Mouse (Mus musculus): Measurements from ENCODE around the gene Bcat1. TPM values are rescaled to one million over a fixed set of nuclear protein-coding genes. Genes with fewer than 3 reads are reported as not detected.

The Bcat1 gene
- total and polyA plus RNA-seq, 3 experiments: 0.11 TPM; not detected in 2

DNA sequence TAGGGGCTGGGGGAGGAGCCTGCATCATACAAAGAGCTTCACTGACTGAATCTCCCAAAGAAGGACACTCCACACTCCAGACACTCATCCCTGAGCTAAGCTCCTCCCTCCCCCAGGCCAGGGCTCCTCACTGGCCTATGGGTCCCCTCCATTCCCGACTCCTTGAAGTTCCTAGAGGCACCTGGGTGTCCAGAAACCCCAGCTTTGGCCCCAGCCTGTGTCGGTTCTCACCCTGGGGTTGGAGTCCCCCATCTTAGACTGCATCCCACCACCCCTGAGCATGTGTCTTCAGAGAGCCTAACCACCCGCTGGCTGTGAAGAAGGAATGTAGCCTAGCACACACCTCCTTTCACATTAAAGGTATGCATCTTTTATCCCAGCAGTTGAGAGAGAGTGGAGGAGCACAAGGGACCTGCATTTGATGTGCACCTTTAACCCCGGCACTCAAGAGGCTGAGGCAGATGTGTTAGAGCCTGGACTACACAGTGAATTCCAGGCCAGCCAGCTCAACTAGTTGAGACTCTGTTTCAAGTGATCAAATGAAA, 10.6 kb downstream of the Bcat1 start:
- DNase-seq (ENCODE audit: low spot score): no peak
- Histone ChIP-seq H3K4me1 (ENCODE audit: insufficient read depth, low read depth, low read length) (no peaks in the 10 kb centered on the region), H3K9me3 (replicated peaks) (peaks cover 40% of the 10 kb centered on the region), H3K27me3 (ENCODE audit: insufficient read depth, low read length) (no peaks in the 10 kb centered on the region), H3K4me3 (ENCODE audit: low read depth, low read length) (no peak overlapping the region), H3K36me3 (replicated peaks) (no peaks in the 10 kb centered on the region)
- no peak for ATAC-seq (ENCODE audit: extremely low read depth, insufficient number of reproducible peaks, low FRiP score, poor library complexity, severe bottlenecking)
- TF ChIP-seq GATA1 (IDR thresholded peaks at IDR 0.05; ENCODE audit: borderline replicate concordance, low read length) (no peak), CTCF (IDR thresholded peaks at IDR 0.05; ENCODE audit: low read depth, low read length) (no peak), TAL1 (conservative IDR thresholded peaks at IDR 0.05; ENCODE audit: low read depth, low read length) (no peak), POLR2AphosphoS5 (IDR thresholded peaks at IDR 0.05; ENCODE audit: insufficient replicate concordance, low read depth, low read length) (no peak), GATA2 (IDR thresholded peaks at IDR 0.05; ENCODE audit: borderline replicate concordance, low read depth, low read length) (no peak)

DNA sequence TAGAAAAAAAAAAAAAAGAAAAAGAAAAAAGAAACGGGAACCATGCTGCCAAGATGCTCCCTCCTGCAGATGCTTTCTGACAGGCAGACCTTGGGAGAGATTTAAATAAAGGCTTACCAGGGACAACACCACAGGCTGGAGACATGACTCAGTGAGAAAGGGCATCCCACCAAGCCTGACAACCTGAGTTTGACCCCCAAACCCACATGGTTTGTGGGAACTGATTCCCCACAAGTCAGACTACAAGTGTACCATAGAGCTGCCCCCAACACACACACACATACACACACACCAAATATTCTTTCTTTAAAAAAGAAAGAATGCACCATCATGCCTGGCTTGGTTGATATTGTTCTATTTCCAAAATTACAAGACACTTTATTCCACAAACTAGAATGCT, 11.9 kb downstream of the Bcat1 start:
- H3K9me3 ChIP-seq (replicated peaks): peaks cover 41% of the 10 kb centered on the region
- no peaks in the 10 kb centered on the region for H3K36me3 ChIP-seq (replicated peaks)
- H3K27me3 ChIP-seq (ENCODE audit: insufficient read depth, low read length): no peaks in the 10 kb centered on the region
- TF ChIP-seq CTCF (IDR thresholded peaks at IDR 0.05; ENCODE audit: low read depth, low read length) (no peak), TAL1 (conservative IDR thresholded peaks at IDR 0.05; ENCODE audit: low read depth, low read length) (no peak), GATA1 (IDR thresholded peaks at IDR 0.05; ENCODE audit: borderline replicate concordance, low read length) (no peak), GATA2 (IDR thresholded peaks at IDR 0.05; ENCODE audit: borderline replicate concordance, low read depth, low read length) (no peak), POLR2AphosphoS5 (IDR thresholded peaks at IDR 0.05; ENCODE audit: insufficient replicate concordance, low read depth, low read length) (no peak)
- no peak overlapping the region for H3K4me3 ChIP-seq (ENCODE audit: low read depth, low read length)
- ATAC-seq (ENCODE audit: extremely low read depth, insufficient number of reproducible peaks, low FRiP score, poor library complexity, severe bottlenecking) (no peak), DNase-seq (ENCODE audit: low spot score) (no peak)
- H3K4me1 ChIP-seq (ENCODE audit: insufficient read depth, low read depth, low read length): no peaks in the 10 kb centered on the region

DNA sequence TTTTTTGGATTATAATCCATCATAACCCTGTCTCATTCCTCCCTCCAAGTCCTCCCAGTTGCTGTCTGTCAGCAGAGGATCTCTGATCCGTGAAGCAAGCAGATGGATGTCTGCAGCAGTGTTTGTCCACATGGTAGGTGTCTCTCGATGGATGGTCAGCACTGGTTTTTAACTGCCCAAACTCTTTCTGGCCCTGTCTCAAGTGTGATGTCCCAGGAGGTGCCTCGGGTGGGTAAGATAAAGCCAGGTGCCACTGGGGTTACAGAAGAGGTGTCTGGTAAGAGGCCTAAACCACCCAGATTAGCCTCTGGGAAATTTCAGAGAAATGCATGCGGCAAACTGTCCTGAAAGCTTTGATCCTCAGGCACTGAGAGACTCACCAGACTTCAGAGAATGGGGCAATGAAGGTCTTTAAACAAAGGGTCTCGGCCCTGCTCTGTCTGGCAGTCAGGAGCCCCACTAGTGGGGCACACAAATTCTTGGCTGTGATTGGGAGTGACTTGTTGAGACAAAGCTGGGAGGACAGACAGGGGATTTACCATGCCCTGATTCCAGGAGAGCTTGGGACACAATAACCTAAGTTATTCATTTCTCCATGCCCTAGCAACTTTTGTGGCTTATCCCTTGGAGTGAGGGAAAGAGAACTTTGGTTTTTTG, 12.6 kb downstream of the Bcat1 start:
- no peak for DNase-seq (ENCODE audit: low spot score)
- ATAC-seq (ENCODE audit: extremely low read depth, insufficient number of reproducible peaks, low FRiP score, poor library complexity, severe bottlenecking): no peak
- Histone ChIP-seq H3K9me3 (replicated peaks) (peaks cover 41% of the 10 kb centered on the region), H3K36me3 (replicated peaks) (no peaks in the 10 kb centered on the region), H3K4me1 (ENCODE audit: insufficient read depth, low read depth, low read length) (no peaks in the 10 kb centered on the region), H3K4me3 (ENCODE audit: low read depth, low read length) (no peak overlapping the region), H3K27me3 (ENCODE audit: insufficient read depth, low read length) (no peaks in the 10 kb centered on the region)
- no peak for TF ChIP-seq POLR2AphosphoS5 (IDR thresholded peaks at IDR 0.05; ENCODE audit: insufficient replicate concordance, low read depth, low read length)
- no peak for TF ChIP-seq GATA2 (IDR thresholded peaks at IDR 0.05; ENCODE audit: borderline replicate concordance, low read depth, low read length)
- TF ChIP-seq CTCF (IDR thresholded peaks at IDR 0.05; ENCODE audit: low read depth, low read length): no peak
- TF ChIP-seq GATA1 (IDR thresholded peaks at IDR 0.05; ENCODE audit: borderline replicate concordance, low read length): no peak
- TF ChIP-seq TAL1 (conservative IDR thresholded peaks at IDR 0.05; ENCODE audit: low read depth, low read length): no peak

DNA sequence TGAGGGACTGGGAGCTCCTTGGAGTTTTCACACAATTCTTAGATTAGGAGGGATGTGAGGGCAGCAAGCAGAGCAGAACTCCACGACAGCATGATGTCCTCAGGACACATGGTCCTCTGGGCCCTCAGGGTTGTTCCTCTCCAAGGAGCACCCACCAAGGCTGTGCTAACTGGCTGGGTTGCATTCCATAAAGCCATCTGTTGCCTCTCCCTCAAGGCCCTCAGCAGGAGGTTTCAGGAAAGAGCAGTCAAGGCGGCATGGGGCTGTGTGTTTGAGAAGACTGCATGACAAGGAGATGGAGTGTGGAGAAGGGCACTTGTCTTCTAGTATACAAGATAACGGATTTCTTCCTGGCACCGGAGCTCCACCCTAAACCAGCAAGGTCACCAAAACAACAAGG, 13.2 kb downstream of the Bcat1 start:
- ATAC-seq (ENCODE audit: extremely low read depth, insufficient number of reproducible peaks, low FRiP score, poor library complexity, severe bottlenecking): no peak
- DNase-seq (ENCODE audit: low spot score): no peak
- H3K9me3 ChIP-seq (replicated peaks): peaks cover 39% of the 10 kb centered on the region
- H3K27me3 ChIP-seq (ENCODE audit: insufficient read depth, low read length): no peaks in the 10 kb centered on the region
- no peak for TF ChIP-seq GATA2 (IDR thresholded peaks at IDR 0.05; ENCODE audit: borderline replicate concordance, low read depth, low read length)
- TF ChIP-seq TAL1 (conservative IDR thresholded peaks at IDR 0.05; ENCODE audit: low read depth, low read length): no peak
- TF ChIP-seq GATA1 (IDR thresholded peaks at IDR 0.05; ENCODE audit: borderline replicate concordance, low read length): no peak
- TF ChIP-seq CTCF (IDR thresholded peaks at IDR 0.05; ENCODE audit: low read depth, low read length): no peak
- TF ChIP-seq POLR2AphosphoS5 (IDR thresholded peaks at IDR 0.05; ENCODE audit: insufficient replicate concordance, low read depth, low read length): no peak
- H3K4me3 ChIP-seq (ENCODE audit: low read depth, low read length): no peak overlapping the region
- H3K36me3 ChIP-seq (replicated peaks): no peaks in the 10 kb centered on the region
- H3K4me1 ChIP-seq (ENCODE audit: insufficient read depth, low read depth, low read length): no peaks in the 10 kb centered on the region

DNA sequence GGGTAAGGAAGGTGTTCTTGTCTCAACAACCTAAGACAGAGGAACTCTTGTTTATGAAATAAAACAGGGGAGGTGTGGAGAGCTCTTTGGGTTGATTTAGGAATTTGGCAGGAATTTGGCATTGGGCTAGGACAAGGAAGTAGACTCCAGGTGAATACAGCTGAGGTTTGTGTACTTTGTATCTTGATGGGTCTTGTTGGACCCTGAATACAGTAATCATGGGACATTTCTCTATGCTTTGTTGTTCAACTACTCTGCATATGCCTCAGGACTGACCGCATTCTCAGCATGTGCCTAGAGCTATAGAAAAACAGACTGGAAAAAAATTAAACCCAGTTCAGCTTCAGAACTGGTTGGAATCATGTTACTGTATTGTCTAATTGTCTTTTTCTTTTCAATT, 14.6 kb downstream of the Bcat1 start:
- Histone ChIP-seq H3K4me3 (ENCODE audit: low read depth, low read length) (no peak overlapping the region), H3K36me3 (replicated peaks) (no peaks in the 10 kb centered on the region), H3K27me3 (ENCODE audit: insufficient read depth, low read length) (no peaks in the 10 kb centered on the region), H3K9me3 (replicated peaks) (peaks cover 36% of the 10 kb centered on the region), H3K4me1 (ENCODE audit: insufficient read depth, low read depth, low read length) (no peaks in the 10 kb centered on the region)
- ATAC-seq (ENCODE audit: extremely low read depth, insufficient number of reproducible peaks, low FRiP score, poor library complexity, severe bottlenecking) (no peak), DNase-seq (ENCODE audit: low spot score) (no peak)
- TF ChIP-seq POLR2AphosphoS5 (IDR thresholded peaks at IDR 0.05; ENCODE audit: insufficient replicate concordance, low read depth, low read length): no peak
- TF ChIP-seq GATA2 (IDR thresholded peaks at IDR 0.05; ENCODE audit: borderline replicate concordance, low read depth, low read length): no peak
- no peak for TF ChIP-seq CTCF (IDR thresholded peaks at IDR 0.05; ENCODE audit: low read depth, low read length)

DNA sequence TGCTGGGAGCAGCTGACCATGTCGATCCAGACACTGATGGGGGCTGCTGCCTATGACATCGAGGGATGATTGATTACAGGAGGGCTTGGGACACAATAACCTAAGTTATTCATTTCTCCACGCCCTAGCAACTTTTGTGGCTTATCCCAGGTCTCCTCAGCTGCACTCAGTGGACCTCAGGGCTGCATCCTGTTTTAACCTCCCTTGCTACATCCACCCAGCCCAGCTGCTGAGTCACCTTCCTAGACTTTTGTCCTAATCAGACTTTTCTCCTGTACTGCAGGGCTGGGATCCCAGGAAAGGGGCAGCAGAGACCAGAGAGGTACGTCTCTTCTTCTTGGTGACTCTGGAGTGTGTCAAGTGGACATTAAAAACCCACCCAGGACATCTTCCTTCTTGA, 19.9 kb downstream of the Bcat1 start:
- Histone ChIP-seq H3K27me3 (ENCODE audit: insufficient read depth, low read length) (no peaks in the 10 kb centered on the region), H3K4me1 (ENCODE audit: insufficient read depth, low read depth, low read length) (no peaks in the 10 kb centered on the region), H3K4me3 (ENCODE audit: low read depth, low read length) (no peak overlapping the region), H3K9me3 (replicated peaks) (peaks cover 48% of the 10 kb centered on the region), H3K36me3 (replicated peaks) (no peaks in the 10 kb centered on the region)
- no peak for TF ChIP-seq GATA1 (IDR thresholded peaks at IDR 0.05; ENCODE audit: borderline replicate concordance, low read length)
- DNase-seq (ENCODE audit: low spot score) (no peak), ATAC-seq (ENCODE audit: extremely low read depth, insufficient number of reproducible peaks, low FRiP score, poor library complexity, severe bottlenecking) (no peak)

Data from G1E (cell line).